Mouse (Mus musculus) R1 (cell line): ENCODE data around the gene Hp.

Experiments
- DNase-seq: peaks from one replicate; pipeline ENCODE4 v3.0.0-alpha.2; 2018; ENCODE audit warnings: low read depth, low spot score

The Hp gene

GRCm38 (mm10) chr8:109563881-109564280, 15.1 kb downstream of the Hp start:
- DNase-seq = no peak

- DNase-seq = peak; percentile 59
Observed at GRCm38 (mm10) chr8:109551663-109552062, 27.3 kb downstream of the Hp start.

GRCm38 (mm10) chr8:109544049-109544448, 34.9 kb downstream of the Hp start:
- DNase-seq = no peak

GRCm38 (mm10) chr8:109542748-109543519, 36.0 kb downstream of the Hp start:
- no peak for DNase-seq

GRCm38 (mm10) chr8:109542165-109542564, 36.8 kb downstream of the Hp start:
- DNase-seq = no peak

- DNase-seq = peak; percentile 91
Observed at GRCm38 (mm10) chr8:109536703-109537102, 42.3 kb downstream of the Hp start.

- peak; percentile 72 for DNase-seq
Observed at GRCm38 (mm10) chr8:109535140-109535990, 43.6 kb downstream of the Hp start.
